Mouse (Mus musculus): ENCODE measurements around the gene Nuak1. TPM values are rescaled to one million over a fixed set of nuclear protein-coding genes. Genes with fewer than 3 reads are reported as not detected.

The Nuak1 gene
- polyA plus RNA-seq, 1 experiment, result 43.7 TPM

DNA sequence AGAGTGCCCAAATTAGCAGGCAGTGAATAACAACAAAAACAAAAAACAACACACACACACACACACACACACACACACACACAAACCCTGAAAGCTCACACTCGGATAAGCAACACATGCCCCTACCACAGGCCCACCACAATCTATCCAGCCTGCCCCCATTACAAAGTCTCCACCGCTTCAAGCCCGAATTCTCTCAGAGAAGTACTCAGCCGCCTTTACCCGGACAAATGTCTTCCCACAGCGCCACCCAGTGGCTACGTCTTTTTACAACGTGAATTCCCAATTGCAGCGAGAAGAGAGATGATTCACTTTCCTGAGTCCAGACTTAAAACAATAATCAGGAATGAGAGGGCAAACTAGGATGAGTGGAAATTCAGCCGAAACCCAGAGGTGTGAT is 10.3 kb upstream of the Nuak1 start:
- H3K4me1 ChIP-seq (ENCODE audit: control insufficient read depth, insufficient read depth, low read length), result no peaks in the 10 kb centered on the region
- TF ChIP-seq POLR2A (IDR thresholded peaks at IDR 0.05; ENCODE audit: extremely low read depth, insufficient read depth, low read length) (no peak), CTCF (IDR thresholded peaks at IDR 0.05; ENCODE audit: extremely low read depth, insufficient read depth, low read length) (peak; percentile 87)
- no peak overlapping the region for H3K27ac ChIP-seq (ENCODE audit: insufficient read depth, low read length)
- no peak overlapping the region for H3K4me3 ChIP-seq (ENCODE audit: insufficient read depth, low read length)

- TF ChIP-seq POLR2A (IDR thresholded peaks at IDR 0.05; ENCODE audit: extremely low read depth, insufficient read depth, low read length) (no peak), CTCF (IDR thresholded peaks at IDR 0.05; ENCODE audit: extremely low read depth, insufficient read depth, low read length) (no peak)
- H3K27ac ChIP-seq (ENCODE audit: insufficient read depth, low read length), result no peak overlapping the region
- no peak overlapping the region for H3K4me3 ChIP-seq (ENCODE audit: insufficient read depth, low read length)
- H3K4me1 ChIP-seq (ENCODE audit: control insufficient read depth, insufficient read depth, low read length), result no peaks in the 10 kb centered on the region
Measured at GRCm38 (mm10) chr10:84449733-84450132, 9.3 kb upstream of the Nuak1 start.

GRCm38 (mm10) chr10:84447411-84447821 is 7.0 kb upstream of the Nuak1 start:
- TF ChIP-seq CTCF (IDR thresholded peaks at IDR 0.05; ENCODE audit: extremely low read depth, insufficient read depth, low read length), result no peak
- TF ChIP-seq POLR2A (IDR thresholded peaks at IDR 0.05; ENCODE audit: extremely low read depth, insufficient read depth, low read length), result no peak
- Histone ChIP-seq H3K4me1 (ENCODE audit: control insufficient read depth, insufficient read depth, low read length) (no peaks in the 10 kb centered on the region), H3K4me3 (ENCODE audit: insufficient read depth, low read length) (no peak overlapping the region), H3K27ac (ENCODE audit: insufficient read depth, low read length) (no peak overlapping the region)

- TF ChIP-seq CTCF (IDR thresholded peaks at IDR 0.05; ENCODE audit: extremely low read depth, insufficient read depth, low read length), result no peak
- no peak for TF ChIP-seq POLR2A (IDR thresholded peaks at IDR 0.05; ENCODE audit: extremely low read depth, insufficient read depth, low read length)
- no peak overlapping the region for H3K4me3 ChIP-seq (ENCODE audit: insufficient read depth, low read length)
- H3K4me1 ChIP-seq (ENCODE audit: control insufficient read depth, insufficient read depth, low read length), result no peaks in the 10 kb centered on the region
- no peak overlapping the region for H3K27ac ChIP-seq (ENCODE audit: insufficient read depth, low read length)
Measured at GRCm38 (mm10) chr10:84446661-84447060, 6.3 kb upstream of the Nuak1 start.

DNA sequence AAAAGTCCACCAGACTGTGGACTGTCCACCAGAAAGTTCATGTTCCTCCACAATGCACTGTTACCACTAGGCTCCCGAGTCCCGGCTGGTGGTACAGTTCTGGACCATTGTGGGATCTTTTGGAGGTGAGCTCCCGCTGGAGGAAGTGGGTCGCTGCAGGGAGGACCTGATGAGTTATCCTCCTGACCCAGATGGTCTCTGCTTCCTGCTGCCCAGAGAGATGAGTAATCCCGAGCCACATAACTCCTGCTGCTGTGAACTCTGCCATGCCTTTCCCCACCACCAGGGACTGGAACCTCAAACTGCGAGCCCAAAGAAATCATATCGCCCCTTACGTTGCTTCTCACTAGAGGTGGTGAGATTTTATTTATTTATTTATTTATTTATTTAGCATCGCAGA is 4.0 kb upstream of the Nuak1 start:
- Histone ChIP-seq H3K27ac (ENCODE audit: insufficient read depth, low read length) (no peak overlapping the region), H3K4me1 (ENCODE audit: control insufficient read depth, insufficient read depth, low read length) (no peaks in the 10 kb centered on the region), H3K4me3 (ENCODE audit: insufficient read depth, low read length) (no peak overlapping the region)
- TF ChIP-seq CTCF (IDR thresholded peaks at IDR 0.05; ENCODE audit: extremely low read depth, insufficient read depth, low read length) (no peak), POLR2A (IDR thresholded peaks at IDR 0.05; ENCODE audit: extremely low read depth, insufficient read depth, low read length) (no peak)

DNA sequence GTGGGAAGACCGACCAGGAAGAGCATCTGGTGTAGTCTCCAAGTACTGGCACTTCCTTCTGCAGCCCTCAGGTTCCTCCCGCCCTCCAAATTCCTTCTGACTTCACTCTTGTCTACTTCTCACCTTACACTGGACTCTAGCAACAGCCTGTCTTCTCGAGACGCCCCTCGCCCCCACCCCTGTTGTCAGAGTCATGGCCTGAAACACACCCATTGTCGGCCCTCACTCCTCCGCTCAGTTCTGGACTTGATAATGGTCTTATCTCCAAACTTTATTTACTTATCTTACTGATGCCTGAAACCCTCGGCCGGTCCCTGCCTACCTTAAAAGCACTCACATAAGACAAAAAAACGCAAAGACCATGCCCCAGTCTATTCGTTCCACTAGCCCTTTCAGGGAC is 1.4 kb upstream of the Nuak1 start:
- TF ChIP-seq CTCF (IDR thresholded peaks at IDR 0.05; ENCODE audit: extremely low read depth, insufficient read depth, low read length), result no peak
- no peak for TF ChIP-seq POLR2A (IDR thresholded peaks at IDR 0.05; ENCODE audit: extremely low read depth, insufficient read depth, low read length)
- no peak overlapping the region; the same call in 1 of the 2 replicates for H3K27ac ChIP-seq (ENCODE audit: insufficient read depth, low read length)
- peak overlapping the region; percentile 96 for H3K4me3 ChIP-seq (ENCODE audit: insufficient read depth, low read length)
- H3K4me1 ChIP-seq (ENCODE audit: control insufficient read depth, insufficient read depth, low read length), result peaks cover 2% of the 10 kb centered on the region; the same call in 1 of the 2 replicates

DNA sequence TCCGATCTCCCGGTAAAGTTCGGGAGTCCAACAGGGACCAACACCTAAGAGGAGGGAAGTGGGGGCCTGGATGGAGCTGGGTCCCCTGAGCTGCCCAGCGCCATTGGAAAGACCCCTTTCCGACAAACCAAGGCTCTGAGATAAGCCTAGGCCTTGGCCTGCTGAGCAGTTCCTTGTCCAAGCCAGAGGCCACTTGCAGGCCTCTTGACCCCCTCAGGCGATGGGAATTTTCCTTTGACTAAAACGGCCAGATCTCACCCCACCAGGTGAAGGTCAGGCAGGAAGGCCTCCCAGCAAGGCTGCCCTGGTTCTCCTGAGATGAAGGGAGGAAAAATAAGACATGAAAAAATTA is 1.0 kb upstream of the Nuak1 start:
- Histone ChIP-seq H3K4me1 (ENCODE audit: control insufficient read depth, insufficient read depth, low read length) (peaks cover 2% of the 10 kb centered on the region; the same call in 1 of the 2 replicates), H3K27ac (ENCODE audit: insufficient read depth, low read length) (peak overlapping the region; percentile 100), H3K4me3 (ENCODE audit: insufficient read depth, low read length) (peak overlapping the region; percentile 96)
- TF ChIP-seq POLR2A (IDR thresholded peaks at IDR 0.05; ENCODE audit: extremely low read depth, insufficient read depth, low read length) (no peak), CTCF (IDR thresholded peaks at IDR 0.05; ENCODE audit: extremely low read depth, insufficient read depth, low read length) (no peak)

GRCm38 (mm10) chr10:84440181-84440540 is 236 bp downstream of the Nuak1 start:
- peak overlapping the region; percentile 96 for H3K4me3 ChIP-seq (ENCODE audit: insufficient read depth, low read length)
- H3K27ac ChIP-seq (ENCODE audit: insufficient read depth, low read length), result peak overlapping the region; percentile 74
- peaks cover 5% of the 10 kb centered on the region for H3K4me1 ChIP-seq (ENCODE audit: control insufficient read depth, insufficient read depth, low read length)
- TF ChIP-seq CTCF (IDR thresholded peaks at IDR 0.05; ENCODE audit: extremely low read depth, insufficient read depth, low read length) (no peak), POLR2A (IDR thresholded peaks at IDR 0.05; ENCODE audit: extremely low read depth, insufficient read depth, low read length) (no peak; the same call in 1 of the 2 replicates)

DNA sequence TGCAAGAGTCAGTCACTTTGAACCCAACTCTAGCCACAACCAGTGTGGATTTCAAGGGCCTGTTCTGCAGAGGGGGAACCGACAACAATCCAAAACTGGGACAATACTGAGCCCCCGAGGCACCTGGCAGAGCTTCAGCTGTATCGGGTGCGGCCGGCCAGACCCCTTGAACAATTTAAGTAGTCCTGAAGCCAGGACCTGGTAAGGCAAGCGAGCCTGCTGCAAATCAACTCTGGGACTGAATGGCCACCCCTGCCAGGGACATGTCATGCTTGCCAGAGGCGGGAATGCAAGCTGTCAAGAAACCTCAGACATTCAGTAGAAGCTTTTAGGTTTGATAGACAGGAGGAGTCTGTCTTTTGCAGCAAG is 1.2 kb downstream of the Nuak1 start:
- Histone ChIP-seq H3K27ac (ENCODE audit: insufficient read depth, low read length) (peak overlapping the region; percentile 74), H3K4me1 (ENCODE audit: control insufficient read depth, insufficient read depth, low read length) (peaks cover 5% of the 10 kb centered on the region), H3K4me3 (ENCODE audit: insufficient read depth, low read length) (peak overlapping the region; percentile 96)
- TF ChIP-seq CTCF (IDR thresholded peaks at IDR 0.05; ENCODE audit: extremely low read depth, insufficient read depth, low read length), result no peak
- TF ChIP-seq POLR2A (IDR thresholded peaks at IDR 0.05; ENCODE audit: extremely low read depth, insufficient read depth, low read length), result no peak

DNA sequence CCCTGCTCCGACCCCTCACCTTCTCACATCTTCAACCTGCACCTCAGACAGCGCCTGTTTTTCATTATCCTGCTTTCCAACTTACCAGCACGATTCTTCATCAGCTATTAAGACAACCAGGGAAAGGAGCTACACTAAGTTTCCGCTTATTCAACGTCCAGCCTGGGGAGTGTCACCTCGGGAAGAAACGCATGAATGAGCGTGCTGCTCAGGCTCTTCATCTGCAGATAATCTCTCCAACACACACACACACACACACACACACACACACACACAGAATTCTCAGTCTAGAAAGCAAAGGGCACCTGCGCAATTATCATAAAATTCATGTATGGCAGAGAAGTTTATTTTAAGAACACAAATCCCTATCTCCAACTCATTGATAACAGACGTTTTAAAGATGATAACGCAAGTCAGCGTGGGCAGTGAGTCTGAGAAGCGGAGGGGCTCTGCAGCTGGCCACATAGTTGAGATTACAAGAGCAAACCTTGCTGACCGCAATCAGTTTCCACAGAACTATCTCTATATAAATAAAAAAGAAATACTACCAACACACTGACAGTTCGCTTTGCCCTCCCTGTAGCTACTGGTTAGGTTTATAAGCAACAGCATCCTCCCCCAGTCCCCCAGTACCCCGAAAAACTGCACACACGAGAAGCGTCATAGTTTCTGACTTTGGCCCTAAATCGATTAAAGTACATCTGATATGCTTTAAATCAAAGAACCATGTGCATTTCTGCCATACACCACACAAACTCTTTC is 1.8 kb downstream of the Nuak1 start:
- H3K4me1 ChIP-seq (ENCODE audit: control insufficient read depth, insufficient read depth, low read length), result peaks cover 5% of the 10 kb centered on the region
- no peak for TF ChIP-seq POLR2A (IDR thresholded peaks at IDR 0.05; ENCODE audit: extremely low read depth, insufficient read depth, low read length)
- TF ChIP-seq CTCF (IDR thresholded peaks at IDR 0.05; ENCODE audit: extremely low read depth, insufficient read depth, low read length), result no peak
- peak overlapping the region; percentile 74 for H3K27ac ChIP-seq (ENCODE audit: insufficient read depth, low read length)
- peak overlapping the region; percentile 96 for H3K4me3 ChIP-seq (ENCODE audit: insufficient read depth, low read length)
